Mouse (Mus musculus) gastrocnemius, postnatal 10 days (tissue): ENCODE measurements around the gene Asb4. TPM values are rescaled to one million over a fixed set of nuclear protein-coding genes. Genes with fewer than 3 reads are reported as not detected.
"Not testable (repeated sequence)": the region's sequence is repeated elsewhere in the genome, so short reads cannot be mapped to it uniquely, and the experiment has no call there.

Source experiments
- DNase-seq: peaks from one replicate; pipeline ENCODE4 v3.0.0; 2021; ENCODE audit warnings: mixed read lengths
- long read RNA-seq, 2 experiments: library from polyadenylated mRNA; stranded (forward); transcript quantifications; one replicate each; pipeline ENCODE4 v2.0.0; 2021
- total RNA-seq, 2 experiments: library from RNA; stranded (reverse); gene quantifications; 2 replicates each; pipeline ENCODE4 v1.2.3; 2021

Asb4 gene
- 10 to 100 TPM; 10.6 to 12.6 TPM for total RNA-seq
- long read RNA-seq, experiment 1, partial matches to known transcripts = 24 of 24 reads
- long read RNA-seq, experiment 1, other reads (novel, unspliced or antisense) = 0 of 24 reads
- long read RNA-seq, experiment 2, partial matches to known transcripts = 14 of 14 reads
- long read RNA-seq, experiment 2, other reads (novel, unspliced or antisense) = 0 of 14 reads

- DNase-seq = no peak
Measured at GRCm38 (mm10) chr6:5383336-5384177, at the start of gene Asb4. Gene Asb4 (plus strand): TSS chr6:5383386.

- no peak for DNase-seq
Measured at GRCm38 (mm10) chr6:5334021-5334420, 49.2 kb upstream of the Asb4 start.

- not testable (repeated sequence) for DNase-seq
Measured at GRCm38 (mm10) chr6:5336016-5336415, 47.2 kb upstream of the Asb4 start.

- DNase-seq = not testable (repeated sequence)
Measured at GRCm38 (mm10) chr6:5338781-5339180, 44.4 kb upstream of the Asb4 start.

- not testable (repeated sequence) for DNase-seq
Measured at GRCm38 (mm10) chr6:5339283-5339682, 43.9 kb upstream of the Asb4 start.

- DNase-seq = no peak
Measured at GRCm38 (mm10) chr6:5344255-5344654, 38.9 kb upstream of the Asb4 start.

- no peak for DNase-seq
Measured at GRCm38 (mm10) chr6:5357873-5358272, 25.3 kb upstream of the Asb4 start.

GRCm38 (mm10) chr6:5360402-5360801 is 22.8 kb upstream of the Asb4 start:
- no peak for DNase-seq

GRCm38 (mm10) chr6:5361987-5362386 is 21.2 kb upstream of the Asb4 start:
- DNase-seq = no peak

- no peak for DNase-seq
Measured at GRCm38 (mm10) chr6:5365845-5366244, 17.3 kb upstream of the Asb4 start.

GRCm38 (mm10) chr6:5376884-5377283 is 6.3 kb upstream of the Asb4 start:
- no peak for DNase-seq

- no peak for DNase-seq
Measured at GRCm38 (mm10) chr6:5379048-5379447, 4.1 kb upstream of the Asb4 start.

GRCm38 (mm10) chr6:5379781-5380623 is 3.2 kb upstream of the Asb4 start:
- DNase-seq = no peak

- DNase-seq = no peak
Measured at GRCm38 (mm10) chr6:5380624-5381252, 2.4 kb upstream of the Asb4 start.

- no peak for DNase-seq
Measured at GRCm38 (mm10) chr6:5381918-5382582, 1.1 kb upstream of the Asb4 start.

GRCm38 (mm10) chr6:5382583-5383215 is 487 bp upstream of the Asb4 start:
- DNase-seq = peak; percentile 79

GRCm38 (mm10) chr6:5384178-5384490 is 948 bp downstream of the Asb4 start:
- DNase-seq = peak; percentile 56

GRCm38 (mm10) chr6:5385161-5385640 is 2.0 kb downstream of the Asb4 start:
- no peak for DNase-seq

- no peak for DNase-seq
Measured at GRCm38 (mm10) chr6:5386486-5386885, 3.3 kb downstream of the Asb4 start.

GRCm38 (mm10) chr6:5387396-5387795 is 4.2 kb downstream of the Asb4 start:
- no peak for DNase-seq

- no peak for DNase-seq
Measured at GRCm38 (mm10) chr6:5390298-5390697, 7.1 kb downstream of the Asb4 start.
